ENCODE assay signal across 21 mouse cellular contexts in genomic region chr14:18555287-18555686, GRCm38 (mm10).
DNase-seq lines count a peak whose midpoint lies in the region; ATAC-seq lines count a peak whose summit lies in the region.
"Had no signal": no experiment of that assay in that cellular context is flagged by ENCODE, and none has a peak within 500 bp of the region (broad histone marks: within the 10 kb centered on the region; RNA-seq: fewer than 3 reads in every experiment).

No protein-coding gene starts in this region.

- no peak overlapping the region for H3K4me3 ChIP-seq in kidney, embryonic 14.5 days (ENCODE audit: low read length)
- H3K4me3 ChIP-seq in kidney, embryonic 15.5 days (replicated peaks), result no peak overlapping the region
- H3K4me3 ChIP-seq in limb, embryonic 11.5 days (ENCODE audit: low read depth, low read length), result no peak overlapping the region
- H3K4me3 ChIP-seq in limb, embryonic 10.5 days, result no peak overlapping the region
- H3K4me3 ChIP-seq: embryonic facial prominence, embryonic 10.5 days; forebrain, embryonic 13.5 days; heart, embryonic 13.5 days; hindbrain, embryonic 15.5 days had no signal

- no peaks in the 10 kb centered on the region for H3K27me3 ChIP-seq in kidney, embryonic 14.5 days (ENCODE audit: control insufficient read depth, insufficient read depth, low read length)
- no peaks in the 10 kb centered on the region for H3K27me3 ChIP-seq in kidney, embryonic 15.5 days
- H3K27me3 ChIP-seq in limb, embryonic 11.5 days (ENCODE audit: control insufficient read depth, insufficient read depth, low read length), result no peaks in the 10 kb centered on the region
- no peaks in the 10 kb centered on the region for H3K27me3 ChIP-seq in limb, embryonic 10.5 days (ENCODE audit: low read depth, poor library complexity, severe bottlenecking)
- H3K27me3 ChIP-seq: forebrain, embryonic 13.5 days; heart, embryonic 13.5 days; hindbrain, embryonic 15.5 days; Patski had no signal

- H3K36me3 ChIP-seq in kidney, embryonic 14.5 days (ENCODE audit: control insufficient read depth, insufficient read depth, low read length), result no peaks in the 10 kb centered on the region
- no peaks in the 10 kb centered on the region for H3K36me3 ChIP-seq in kidney, embryonic 15.5 days
- no peaks in the 10 kb centered on the region for H3K36me3 ChIP-seq in limb, embryonic 11.5 days (ENCODE audit: control insufficient read depth, insufficient read depth, low read length)
- no peaks in the 10 kb centered on the region for H3K36me3 ChIP-seq in limb, embryonic 10.5 days
- H3K36me3 ChIP-seq: embryonic facial prominence, embryonic 10.5 days; heart, embryonic 13.5 days; hindbrain, embryonic 15.5 days had no signal

- DNase-seq in adrenal gland, adult 2 months, result peak; percentile 3
- no peak for DNase-seq in adrenal gland, adult 8-10 months
- DNase-seq in limb, embryonic 11.5 days (ENCODE audit: low spot score), result peak; percentile 7
- no peak for DNase-seq in limb, embryonic 10.5 days (ENCODE audit: low spot score)
- DNase-seq in brain, adult 2 months (ENCODE audit: low read depth, low spot score), result peak; percentile 44
- DNase-seq in c-Kit-positive CD71-positive TER-119-positive erythroid progenitor cells, embryonic 14.5 days (ENCODE audit: low spot score), result no peak
- DNase-seq: adrenal gland, postnatal 36 days; cerebellum, adult 18-20 months; cerebellum, adult 9-11 months; cerebellum, postnatal 36 days; forebrain, postnatal 0 days; gastrocnemius, postnatal 14 days; heart, postnatal 36 days had no signal

- H3K4me1 ChIP-seq in kidney, embryonic 14.5 days (ENCODE audit: control insufficient read depth, insufficient read depth, low read length), result no peaks in the 10 kb centered on the region
- H3K4me1 ChIP-seq in kidney, embryonic 15.5 days, result no peaks in the 10 kb centered on the region
- H3K4me1 ChIP-seq in limb, embryonic 11.5 days (ENCODE audit: control insufficient read depth, insufficient read depth, low read length), result no peaks in the 10 kb centered on the region
- H3K4me1 ChIP-seq in limb, embryonic 10.5 days, result no peaks in the 10 kb centered on the region
- H3K4me1 ChIP-seq: heart, embryonic 13.5 days had no signal

- no peaks in the 10 kb centered on the region for H3K9me3 ChIP-seq in kidney, embryonic 14.5 days (ENCODE audit: control insufficient read depth, low read length)
- no peaks in the 10 kb centered on the region for H3K9me3 ChIP-seq in kidney, embryonic 15.5 days (replicated peaks)
- no peaks in the 10 kb centered on the region for H3K9me3 ChIP-seq in limb, embryonic 11.5 days (ENCODE audit: control insufficient read depth, low read length)
- H3K9me3 ChIP-seq in limb, embryonic 10.5 days (replicated peaks), result no peaks in the 10 kb centered on the region
- H3K9me3 ChIP-seq: embryonic facial prominence, embryonic 10.5 days; forebrain, embryonic 13.5 days; heart, embryonic 13.5 days; hindbrain, embryonic 15.5 days had no signal

- WGBS in kidney, embryonic 14.5 days, result 24% methylated on average over 1 of the region's 1 CpGs
- 15% methylated on average over 1 of the region's 1 CpGs for WGBS in kidney, embryonic 15.5 days
- 73% methylated on average over 1 of the region's 1 CpGs for WGBS in limb, embryonic 11.5 days
- 55% methylated on average over 1 of the region's 1 CpGs for WGBS in limb, embryonic 10.5 days

- no peak overlapping the region for H3K4me2 ChIP-seq in kidney, embryonic 14.5 days (replicated peaks; ENCODE audit: low read depth, low read length)
- H3K4me2 ChIP-seq in kidney, embryonic 15.5 days, result no peak overlapping the region
- no peak overlapping the region for H3K4me2 ChIP-seq in limb, embryonic 11.5 days (ENCODE audit: low read depth, severe bottlenecking)
- H3K4me2 ChIP-seq: forebrain, embryonic 13.5 days; heart, embryonic 13.5 days; hindbrain, embryonic 15.5 days had no signal

- H3K27ac ChIP-seq in kidney, embryonic 14.5 days (ENCODE audit: low read depth, low read length), result no peak overlapping the region
- no peak overlapping the region for H3K27ac ChIP-seq in kidney, embryonic 15.5 days
- no peak overlapping the region for H3K27ac ChIP-seq in limb, embryonic 11.5 days (replicated peaks; ENCODE audit: low read depth, low read length)
- no peak overlapping the region for H3K27ac ChIP-seq in limb, embryonic 10.5 days
- H3K27ac ChIP-seq: embryonic facial prominence, embryonic 10.5 days; forebrain, embryonic 13.5 days; heart, embryonic 13.5 days had no signal

- no peak overlapping the region for H3K9ac ChIP-seq in kidney, embryonic 14.5 days (ENCODE audit: low read depth, low read length)
- no peak overlapping the region for H3K9ac ChIP-seq in kidney, embryonic 15.5 days
- H3K9ac ChIP-seq in limb, embryonic 11.5 days (ENCODE audit: low read length), result no peak overlapping the region
- H3K9ac ChIP-seq: forebrain, embryonic 13.5 days; forebrain, postnatal 0 days; heart, embryonic 13.5 days; hindbrain, embryonic 15.5 days had no signal

- ATAC-seq in kidney, embryonic 14.5 days (ENCODE audit: low FRiP score, low TSS enrichment), result 0 out of 2 replicates have a peak, but pooled peaks have one; percentile 49
- no peak for ATAC-seq in kidney, embryonic 15.5 days (replicated peaks; ENCODE audit: low FRiP score)
- ATAC-seq in limb, embryonic 11.5 days (ENCODE audit: insufficient number of reproducible peaks, low FRiP score, low TSS enrichment, low read depth), result no peak
- ATAC-seq: activated CD4-positive, CD25-positive, alpha-beta regulatory T cell, adult 4 months; forebrain, postnatal 0 days; Patski had no signal

Comparison
In these comparisons a context has a peak if more than half of its experiments do, and no peak if none do; other contexts are left out.
1. DNase-seq: peak in adrenal gland, adult 2 months (single experiment), limb, embryonic 11.5 days (single experiment) and brain, adult 2 months (single experiment); none in adrenal gland, adult 8-10 months (single experiment), limb, embryonic 10.5 days (single experiment) and c-Kit-positive CD71-positive TER-119-positive erythroid progenitor cells, embryonic 14.5 days (single experiment).